Mouse (Mus musculus): ENCODE measurements at regions not wholly inside any gene's neighbourhood (a gene's known extent, or its start where the extent isn't known, plus 50 kb on each side); places are given as distances from the start of the nearest gene placed in this dataset.
A peak's percentile ranks its signal among the peaks of the same experiment; 100 is the strongest.

GRCm38 (mm10) chr3:70384235-70384634 is 376.8 kb downstream of the Otol1 start:
- no peak for DNase-seq

- no peak for DNase-seq
Observed at GRCm38 (mm10) chr3:70385961-70386360, 378.5 kb downstream of the Otol1 start.

DNA sequence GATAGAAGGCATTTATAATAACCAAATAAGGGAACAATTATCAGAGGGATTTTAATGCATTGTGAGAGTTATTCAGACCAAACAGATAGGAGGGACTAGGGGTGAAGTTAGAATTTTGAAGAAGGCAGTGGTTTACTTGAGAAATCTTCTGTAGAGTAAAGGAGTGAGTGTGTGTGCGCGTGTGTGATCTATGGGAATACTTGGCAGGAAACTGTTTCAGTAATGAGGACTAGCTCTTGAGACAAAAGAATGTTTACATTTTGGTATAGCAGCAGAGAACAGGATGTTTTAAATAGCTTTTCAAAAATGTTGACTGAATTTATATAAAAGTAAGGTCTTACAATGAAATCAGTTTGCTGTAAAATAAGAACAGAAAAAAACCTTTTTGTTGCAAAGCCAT is 393.8 kb downstream of the Otol1 start:
- no peak for DNase-seq

- DNase-seq: no peak
Observed at GRCm38 (mm10) chr3:70406571-70406970, 399.2 kb downstream of the Otol1 start.

- DNase-seq: no peak
Observed at GRCm38 (mm10) chr3:70418273-70418672, 410.9 kb downstream of the Otol1 start.

DNA sequence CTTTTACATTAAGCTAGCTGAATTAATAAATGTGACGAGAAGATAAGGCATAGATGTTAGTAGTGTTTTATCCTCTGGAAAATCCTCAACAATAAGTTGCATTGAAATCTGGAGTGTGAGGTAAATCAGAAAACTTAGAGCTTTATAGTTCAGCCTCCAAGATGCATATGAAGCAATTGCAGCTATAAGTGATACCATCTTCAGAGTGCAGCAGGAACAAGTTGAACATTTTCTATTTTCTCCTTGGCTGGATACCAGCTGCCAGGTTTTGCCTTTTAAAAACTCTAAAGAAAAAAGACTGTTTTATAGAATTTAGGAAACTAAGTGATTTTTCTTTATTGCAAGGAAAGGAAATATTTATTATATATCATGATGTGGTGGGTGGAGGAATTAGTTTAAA is 414.6 kb downstream of the Otol1 start:
- DNase-seq: no peak

DNA sequence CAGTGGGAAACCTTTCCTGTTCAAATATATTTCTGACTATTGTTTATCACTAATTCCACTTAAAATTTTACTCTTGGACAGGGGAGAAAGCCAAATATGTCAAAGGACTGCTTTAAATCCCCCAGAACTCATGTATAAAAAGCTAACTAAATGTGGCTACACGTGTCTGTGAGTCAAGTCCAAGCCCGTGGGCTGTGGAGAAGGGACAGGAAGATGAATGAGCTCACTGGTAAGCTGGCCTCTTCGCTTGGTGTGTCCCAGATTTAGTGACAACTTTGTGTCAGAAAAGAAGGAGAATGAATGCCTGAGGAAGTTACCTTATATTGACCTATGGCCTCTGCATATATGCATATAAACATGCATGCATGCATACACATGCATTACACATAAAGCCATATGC is 415.3 kb downstream of the Otol1 start:
- peak; percentile 7 for DNase-seq

- no peak for DNase-seq
Observed at GRCm38 (mm10) chr3:70436671-70437070, 429.3 kb downstream of the Otol1 start.

- DNase-seq: no peak
Observed at GRCm38 (mm10) chr3:70457181-70457847, 449.9 kb downstream of the Otol1 start.

- no peak for DNase-seq
Observed at GRCm38 (mm10) chr3:70460811-70461210, 453.4 kb downstream of the Otol1 start.

DNA sequence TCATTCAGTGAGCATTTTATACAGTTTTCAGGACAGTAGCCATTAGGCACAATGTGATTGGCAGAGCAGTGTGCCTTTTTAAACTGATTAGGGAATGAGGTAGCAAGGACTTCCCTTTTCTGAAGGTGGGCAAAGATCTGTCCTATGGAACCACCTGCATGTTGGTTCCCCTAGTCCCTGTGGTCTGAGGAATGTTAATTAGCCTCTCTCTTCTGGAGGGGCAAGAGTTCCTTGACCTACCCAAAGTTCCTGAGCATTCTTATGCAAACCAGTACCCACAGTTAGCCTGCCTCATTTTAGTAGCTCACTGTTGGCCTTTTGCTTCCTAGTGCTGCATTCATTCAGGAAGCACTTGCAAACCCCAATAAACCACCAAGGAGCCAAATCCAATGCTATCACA is 455.8 kb downstream of the Otol1 start:
- DNase-seq: no peak

GRCm38 (mm10) chr3:70482521-70482920 is 475.1 kb downstream of the Otol1 start:
- DNase-seq: peak; percentile 61

DNA sequence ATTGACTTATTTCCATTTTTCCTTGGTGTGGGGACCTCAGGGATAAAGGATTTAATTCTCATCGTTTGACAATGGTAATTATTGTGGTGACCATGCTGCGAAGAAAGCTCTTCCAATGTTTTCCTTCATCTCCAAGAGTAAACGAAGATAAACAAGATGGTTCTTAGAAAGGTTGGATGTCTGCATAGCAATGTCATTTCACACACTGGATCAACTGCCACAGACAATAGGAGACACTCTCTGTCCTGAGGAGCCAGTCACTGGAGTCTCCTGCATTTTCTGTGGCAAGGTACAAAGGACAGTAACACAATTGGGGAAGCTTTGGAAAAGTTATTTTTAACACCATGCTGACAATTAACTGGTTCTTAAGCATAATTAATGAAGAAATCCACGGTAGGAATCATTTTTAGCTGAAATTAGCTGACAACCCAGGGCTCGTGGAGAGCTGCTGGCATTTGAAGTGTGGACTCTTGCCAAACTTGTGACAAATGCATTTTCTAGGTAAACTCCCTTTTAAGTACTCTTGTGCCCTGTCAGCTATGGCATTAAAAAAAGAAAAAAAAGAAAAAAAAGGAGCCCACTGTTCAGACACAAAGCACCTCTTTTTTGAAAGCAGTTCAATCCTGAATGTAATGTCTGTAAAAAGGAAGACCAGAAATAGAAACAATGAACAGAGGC is 475.8 kb downstream of the Otol1 start:
- DNase-seq: no peak

DNA sequence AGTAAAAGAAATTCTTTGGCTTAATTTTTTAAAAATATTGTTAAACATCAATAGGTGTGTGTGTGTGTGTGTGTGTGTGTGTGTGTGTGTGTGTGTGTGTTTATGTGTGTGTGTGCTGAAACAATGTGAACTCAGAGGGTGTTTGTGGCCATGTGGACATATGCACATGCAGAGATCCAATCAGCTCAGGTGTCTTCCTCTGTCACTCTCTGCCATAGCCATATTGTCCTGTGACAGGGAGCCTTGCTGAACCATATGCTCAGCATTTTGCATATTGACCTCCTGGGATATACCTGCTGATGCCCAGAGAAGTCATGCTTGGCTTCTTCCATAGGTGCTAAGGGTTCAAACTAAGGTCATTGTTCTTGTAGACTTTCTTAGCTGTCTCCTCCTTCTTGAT is 489.0 kb downstream of the Otol1 start:
- no peak for DNase-seq

DNA sequence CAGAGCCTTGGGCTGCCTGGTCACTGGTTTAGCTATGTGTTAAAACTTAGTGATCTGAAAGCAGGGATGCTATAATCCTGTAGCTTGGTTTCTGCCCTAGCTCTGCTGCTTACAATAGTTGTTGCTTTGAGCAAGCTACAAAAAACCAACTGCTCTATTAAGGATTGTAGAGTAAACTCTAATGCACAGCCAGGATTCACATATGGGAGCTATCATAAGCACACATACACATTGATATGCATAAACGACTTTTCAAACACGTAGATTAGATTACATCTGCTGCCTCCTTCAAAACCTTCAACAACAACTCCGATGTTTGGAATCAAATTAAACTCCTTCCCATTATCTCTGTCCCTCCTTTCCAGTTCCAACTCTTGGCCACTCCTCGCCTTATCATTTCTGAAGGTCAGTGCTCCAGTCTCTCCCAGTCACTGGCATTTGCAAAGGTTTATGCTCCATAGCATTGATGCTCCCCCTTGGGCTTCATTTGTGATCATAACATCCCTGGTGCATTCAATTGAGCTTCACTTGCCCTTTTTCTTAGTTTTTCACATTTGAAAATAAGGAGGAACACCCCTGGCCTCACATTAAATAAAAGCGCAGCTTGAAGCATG is 492.9 kb downstream of the Otol1 start:
- no peak for DNase-seq

- no peak for DNase-seq
Observed at GRCm38 (mm10) chr3:70500991-70501961, 493.9 kb downstream of the Otol1 start.

- no peak for DNase-seq
Observed at GRCm38 (mm10) chr3:70533593-70534321, 526.3 kb downstream of the Otol1 start.

DNA sequence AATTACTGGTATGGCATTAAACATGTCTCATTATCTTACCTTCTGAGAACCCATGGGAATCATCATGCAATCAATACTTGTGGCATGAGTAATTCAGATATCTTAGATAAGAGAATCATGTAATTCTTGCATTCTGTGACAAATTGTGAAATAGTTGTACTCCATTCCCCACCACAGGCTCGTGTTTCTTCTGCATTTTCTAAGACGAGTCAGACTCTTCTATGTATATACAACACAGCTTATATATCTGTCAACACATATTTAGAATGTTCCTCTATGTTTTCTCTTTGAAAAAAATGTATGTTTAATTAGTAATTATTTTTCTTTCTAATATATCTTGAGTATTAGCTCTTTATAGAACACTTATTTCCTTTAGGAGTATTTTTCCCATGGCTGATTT is 527.7 kb downstream of the Otol1 start:
- no peak for DNase-seq

DNA sequence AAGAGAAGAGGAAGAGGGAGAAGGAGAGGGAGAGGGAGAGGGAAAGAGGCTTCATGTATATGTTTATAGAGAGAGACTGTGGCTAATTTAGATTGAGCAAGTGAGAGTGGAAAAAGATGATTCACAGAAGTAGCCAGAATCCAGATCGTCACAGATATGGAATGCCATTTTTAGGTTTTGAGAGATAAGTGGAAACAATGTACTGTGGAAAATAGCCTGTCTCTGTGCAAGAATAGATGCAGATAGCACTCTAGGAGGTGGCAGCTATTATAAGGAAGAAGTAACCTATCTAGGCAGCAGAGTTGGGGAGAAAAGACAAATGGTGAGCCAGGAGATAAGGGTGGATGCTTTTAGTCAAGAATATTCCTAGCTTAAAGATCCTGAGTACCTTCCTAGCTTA is 536.5 kb downstream of the Otol1 start:
- DNase-seq: no peak

DNA sequence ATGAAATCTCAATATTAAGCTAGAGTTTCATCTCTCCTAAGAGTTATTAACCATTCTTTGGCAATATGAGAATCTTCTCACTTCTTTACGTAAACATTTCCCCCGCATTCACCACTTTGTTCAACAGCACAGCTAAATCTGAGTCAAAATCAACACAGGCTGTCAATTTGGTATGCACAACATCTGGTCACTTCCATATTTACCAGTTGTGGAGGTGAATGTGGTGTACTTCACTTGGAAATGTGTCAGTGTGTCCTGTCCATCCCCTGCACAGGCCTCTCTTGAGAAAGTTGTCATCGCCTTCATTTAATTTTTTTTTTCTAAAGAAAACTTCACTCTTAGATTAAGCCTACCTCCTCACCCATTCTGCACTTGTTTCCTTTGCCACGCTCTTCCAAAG is 550.4 kb downstream of the Otol1 start:
- DNase-seq: no peak

- DNase-seq: no peak
Observed at GRCm38 (mm10) chr3:70566140-70566857, 558.9 kb downstream of the Otol1 start.

DNA sequence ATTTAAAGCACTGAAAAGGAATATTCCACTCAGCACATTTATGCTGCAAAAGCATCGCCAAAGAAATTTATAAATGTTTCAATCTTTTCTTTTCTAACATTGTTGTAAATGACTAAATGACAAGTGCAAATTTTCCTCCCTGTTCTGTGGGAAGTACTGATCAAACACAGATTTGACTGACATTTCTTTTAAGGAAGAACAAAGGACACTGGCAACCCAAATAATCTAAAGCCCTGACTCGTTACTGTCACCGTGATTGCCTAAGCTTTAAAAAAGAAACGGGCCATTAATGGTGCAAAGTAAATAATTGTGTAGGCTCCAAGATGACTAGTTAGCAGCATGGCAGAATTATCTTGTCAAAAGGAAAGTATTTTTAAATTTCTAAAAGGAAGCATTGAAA is 587.4 kb downstream of the Otol1 start:
- DNase-seq: no peak
